Mouse (Mus musculus): ENCODE measurements at regions not wholly inside any gene's neighbourhood (a gene's known extent, or its start where the extent isn't known, plus 50 kb on each side); places are given as distances from the start of the nearest gene placed in this dataset.

GRCm38 (mm10) chrX:99415701-99416100 lies 55.4 kb downstream of the Pja1 start:
- DNase-seq = no peak

DNA sequence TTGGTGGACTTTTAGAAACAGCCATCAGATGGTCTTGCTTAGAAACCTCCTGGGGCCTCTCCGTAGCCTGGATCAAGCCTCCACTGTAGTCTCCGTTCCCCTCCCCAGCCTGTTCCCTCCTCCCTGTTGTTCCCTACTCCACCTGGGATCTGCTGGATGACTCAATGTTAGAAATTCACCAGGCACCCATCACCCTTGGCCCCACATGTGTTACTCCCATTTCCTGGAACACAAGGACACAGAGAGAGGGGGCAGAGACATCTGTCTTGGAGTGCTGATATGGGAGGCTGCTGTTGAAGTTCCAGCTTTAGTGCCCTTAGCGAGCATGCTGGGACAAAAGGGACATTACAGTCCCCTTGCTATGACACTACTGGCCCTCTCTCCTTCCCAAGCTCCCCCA lies 60.1 kb downstream of the Pja1 start:
- DNase-seq = no peak

DNA sequence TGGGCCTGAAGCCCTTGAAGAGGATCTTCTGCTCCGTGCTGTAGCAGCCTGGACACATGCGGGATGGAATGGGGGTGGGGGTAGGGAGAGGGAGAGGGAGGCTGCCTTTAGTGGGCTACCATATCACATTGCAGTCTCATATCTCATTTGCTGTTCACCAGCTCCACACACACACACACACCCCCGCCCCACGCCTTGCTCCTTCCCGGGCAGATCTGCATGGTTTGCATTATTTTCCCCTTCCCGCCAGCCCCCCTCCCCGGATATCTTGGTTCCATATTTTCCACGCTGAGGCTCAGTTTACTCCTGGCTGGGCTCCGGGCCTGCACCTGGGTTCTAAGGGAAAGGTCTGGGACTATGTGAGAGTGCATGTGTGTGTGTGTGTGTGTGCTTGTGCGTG lies 61.2 kb downstream of the Pja1 start:
- DNase-seq = no peak

DNA sequence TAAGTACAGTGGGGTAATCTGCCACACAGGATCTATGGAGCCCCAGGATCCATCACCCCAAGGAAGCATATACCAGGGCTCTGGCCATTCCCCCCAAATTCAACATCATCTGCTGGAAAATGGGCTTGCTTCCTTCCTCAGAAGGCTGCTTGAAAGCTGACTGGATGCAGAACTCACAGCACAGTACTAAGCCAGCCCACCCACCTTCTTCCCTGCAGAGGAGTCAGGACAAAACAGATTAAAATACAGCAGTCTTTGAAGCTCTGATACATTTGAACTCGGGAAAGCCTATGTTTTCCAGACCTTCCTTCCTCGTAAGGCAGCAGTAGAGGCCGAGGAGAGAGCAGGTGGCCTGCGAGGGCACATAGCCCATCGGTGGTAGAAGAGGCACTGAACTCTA lies 61.7 kb downstream of the Pja1 start:
- DNase-seq = no peak

GRCm38 (mm10) chrX:99408804-99409203 lies 62.3 kb downstream of the Pja1 start:
- no peak for DNase-seq

DNA sequence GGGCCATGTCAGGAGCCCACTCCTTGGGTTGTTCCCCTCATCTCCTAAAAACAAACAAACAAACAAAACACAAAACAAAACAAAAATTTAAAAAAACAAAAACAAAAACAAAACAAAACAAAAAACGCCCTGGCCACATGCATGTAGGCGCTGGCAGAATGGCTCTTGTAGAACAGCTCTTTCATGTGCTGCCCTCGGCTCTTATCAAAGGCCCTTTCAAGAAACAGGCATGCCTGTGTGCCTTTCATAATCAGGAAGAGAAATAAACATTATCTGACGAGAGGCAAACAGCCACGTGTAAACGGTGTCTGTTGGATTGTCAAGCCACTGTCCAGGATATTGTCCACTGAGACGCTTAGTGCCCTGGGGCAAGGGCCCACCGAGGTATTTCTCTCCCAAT lies 65.2 kb downstream of the Pja1 start:
- no peak for DNase-seq

- peak in 1 of 2 experiments; percentile 29 for DNase-seq
Observed at GRCm38 (mm10) chrX:99403521-99404149, 67.4 kb downstream of the Pja1 start.

- peak; percentile 65 to 69 for DNase-seq
Observed at GRCm38 (mm10) chrX:99402841-99403520, 68.1 kb downstream of the Pja1 start.

DNA sequence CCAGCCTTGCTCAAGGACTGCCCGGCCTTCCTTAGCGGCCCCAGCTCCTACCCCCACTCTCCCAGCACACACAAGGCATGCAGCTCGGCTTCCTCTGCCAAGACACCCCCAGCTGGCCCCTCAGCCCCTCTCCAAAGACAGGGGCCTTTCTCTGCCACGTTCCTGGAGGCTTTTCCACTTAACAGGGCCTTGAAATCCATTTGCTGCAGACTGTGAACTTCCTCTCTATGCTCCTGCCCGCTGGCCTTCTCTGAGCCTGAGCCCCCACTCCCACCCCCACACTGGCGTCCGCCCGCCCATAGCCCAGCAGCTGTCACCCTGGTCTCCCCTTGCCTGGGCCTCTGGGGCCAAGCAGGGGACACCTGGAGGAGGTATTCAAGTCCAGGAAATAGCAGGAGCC lies 73.7 kb downstream of the Pja1 start:
- no peak for DNase-seq

- DNase-seq = no peak
Observed at GRCm38 (mm10) chrX:99396180-99396579, 74.9 kb downstream of the Pja1 start.

- DNase-seq = no peak
Observed at GRCm38 (mm10) chrX:99395067-99395466, 76.0 kb downstream of the Pja1 start.

GRCm38 (mm10) chrX:99391628-99392027 lies 79.4 kb downstream of the Pja1 start:
- peak; percentile 54 to 74 for DNase-seq

DNA sequence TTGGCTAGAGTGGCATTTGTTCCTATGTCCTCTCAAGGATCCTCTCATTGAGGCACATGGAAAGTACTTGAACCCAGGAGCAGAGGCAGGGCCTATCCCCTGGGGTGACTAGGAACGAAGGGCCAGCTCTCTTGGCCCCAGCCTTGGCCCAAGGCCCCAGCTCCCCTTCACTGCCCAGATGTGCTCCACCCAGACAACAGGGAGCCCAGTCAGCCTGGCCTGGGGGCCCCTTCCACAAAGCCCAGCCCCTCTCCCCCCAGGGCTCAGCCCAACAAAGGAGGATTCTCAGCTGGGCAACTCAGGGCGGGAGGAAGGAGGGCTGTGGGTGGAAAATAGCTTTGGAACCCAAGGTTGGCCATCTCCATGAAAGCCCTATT lies 80.6 kb downstream of the Pja1 start:
- DNase-seq = no peak

GRCm38 (mm10) chrX:99389778-99390461 lies 81.2 kb downstream of the Pja1 start:
- peak; percentile 29 to 34 for DNase-seq

DNA sequence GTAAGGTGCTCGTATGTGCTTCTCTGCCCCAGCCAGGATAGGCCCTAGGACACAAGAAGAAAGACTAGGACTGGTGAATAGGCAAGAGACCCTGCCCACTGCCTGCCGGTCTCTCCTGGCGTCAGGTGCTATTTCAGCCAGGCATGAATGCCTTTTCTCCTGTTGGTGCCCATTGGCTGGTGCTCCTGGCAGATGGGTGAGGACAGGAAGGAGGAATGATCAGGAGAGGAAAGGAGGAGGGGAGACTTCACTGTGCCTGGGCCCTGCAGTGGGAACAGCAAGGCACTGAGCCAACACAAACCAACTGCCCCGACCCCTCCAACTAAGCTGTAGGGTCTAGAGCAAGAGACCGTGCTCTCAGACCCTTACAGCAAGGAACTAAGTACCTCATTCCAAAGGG lies 100.4 kb downstream of the Pja1 start:
- DNase-seq = no peak

- peak; percentile 24 to 38 for DNase-seq
Observed at GRCm38 (mm10) chrX:99369258-99369900, 101.7 kb downstream of the Pja1 start.

GRCm38 (mm10) chrX:99364072-99364471 lies 107.0 kb downstream of the Pja1 start:
- DNase-seq = no peak

GRCm38 (mm10) chrX:99360095-99360890 lies 110.8 kb downstream of the Pja1 start:
- DNase-seq = no peak

GRCm38 (mm10) chrX:99358784-99359183 lies 112.3 kb downstream of the Pja1 start:
- DNase-seq = peak; percentile 55 to 69

DNA sequence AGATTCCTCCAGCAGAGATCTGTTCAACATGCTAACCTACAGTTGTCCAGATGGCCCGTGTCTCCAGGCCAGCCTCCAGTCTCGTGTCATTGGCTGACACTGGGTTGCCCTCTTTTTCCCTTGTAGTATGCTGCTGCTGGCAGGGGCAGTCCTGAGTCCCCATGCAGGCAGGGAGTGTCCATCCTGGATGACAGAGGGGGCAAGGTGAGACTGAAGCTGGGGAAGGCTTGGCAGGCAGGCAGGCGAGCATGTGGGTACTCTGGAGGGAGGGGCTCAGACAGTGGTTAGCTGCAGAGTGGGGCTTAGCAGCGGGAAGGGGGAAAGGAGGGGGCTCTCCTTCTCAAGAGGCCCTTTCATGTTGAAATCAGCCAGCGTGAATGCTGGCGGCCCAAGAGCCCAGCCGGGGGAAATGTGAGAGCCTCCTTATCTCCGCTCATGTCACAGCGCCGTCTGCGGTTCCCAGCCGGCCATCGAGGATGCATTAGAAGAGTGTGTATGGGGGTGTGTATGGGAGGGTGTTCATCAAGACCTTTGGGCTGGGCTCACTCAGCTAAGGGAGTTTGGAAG lies 112.9 kb downstream of the Pja1 start:
- peak; percentile 40 to 54 for DNase-seq

DNA sequence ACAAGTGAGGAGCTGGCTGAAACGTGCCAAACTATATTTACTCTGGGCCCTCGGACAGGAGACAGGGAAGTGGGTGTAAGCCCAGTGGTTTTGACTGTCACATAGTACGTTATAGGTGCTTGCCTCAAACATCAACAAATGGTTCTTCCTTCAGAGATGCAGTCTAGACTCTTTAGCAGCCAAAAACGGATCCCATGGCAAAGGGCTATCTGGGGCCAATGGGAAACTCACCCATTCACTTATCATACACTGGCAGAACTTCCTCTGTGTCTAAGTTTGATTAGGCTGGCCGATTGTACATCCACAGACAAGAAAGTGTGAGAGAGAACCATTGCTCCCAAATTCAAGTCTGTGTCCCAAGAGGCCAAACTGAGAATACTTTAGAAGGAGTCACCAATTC lies 115.9 kb downstream of the Pja1 start:
- no peak for DNase-seq

DNA sequence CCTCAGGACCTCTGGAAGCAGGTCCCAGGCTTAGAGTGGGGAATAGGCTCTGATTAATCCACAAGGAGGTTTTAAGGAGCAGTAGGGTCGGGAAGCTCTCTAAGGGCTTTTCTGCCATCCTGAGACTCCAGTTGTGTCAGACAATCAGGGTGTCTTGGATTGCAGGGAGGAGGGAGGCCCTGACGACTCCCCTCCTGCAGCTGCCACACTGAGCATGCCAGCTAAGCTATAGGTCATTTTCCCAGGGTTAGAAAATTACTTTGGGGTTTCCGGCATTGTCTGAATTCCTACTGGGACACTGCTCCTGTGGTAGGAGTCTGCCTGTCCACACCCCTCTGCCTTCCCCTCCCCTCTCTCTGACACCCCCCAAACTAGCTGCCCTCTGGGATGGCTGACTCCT lies 120.8 kb downstream of the Pja1 start:
- DNase-seq = no peak

DNA sequence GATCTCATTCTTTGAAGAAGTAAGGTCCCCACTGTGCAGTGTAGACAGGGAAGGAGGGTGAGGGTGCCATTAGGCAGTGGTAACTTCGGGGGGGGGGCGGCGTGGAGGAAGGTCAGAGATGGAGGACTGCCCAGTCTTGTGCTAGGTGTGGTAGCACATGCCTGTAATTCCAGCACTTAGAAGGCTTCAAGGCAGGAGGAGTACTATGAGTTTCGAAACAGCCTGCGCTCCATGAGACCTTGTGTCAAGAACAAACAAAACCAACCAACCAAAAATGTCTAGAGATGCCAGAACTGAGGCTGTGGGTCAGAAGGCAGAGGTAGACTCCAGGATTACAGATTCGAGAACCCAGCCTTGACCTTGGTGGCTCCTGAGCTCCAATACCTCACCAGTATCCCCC lies 130.8 kb downstream of the Pja1 start:
- DNase-seq = no peak
